Mouse (Mus musculus) spleen, adult 2 months (tissue): ENCODE results near the gene Umad1. TPM values are rescaled to one million over a fixed set of nuclear protein-coding genes. Genes with fewer than 3 reads are reported as not detected.
"Not testable (repeated sequence)": the region's sequence is repeated elsewhere in the genome, so short reads cannot be mapped to it uniquely, and the experiment has no call there.

Source experiments
- DNase-seq, 2 experiments: peaks; one replicate each; pipeline versions ENCODE4 v3.0.0 to v3.0.0-alpha.2; 2012 to 2021; ENCODE audit warnings: low spot score in 2 of 2, low read depth in 1 of 2
- H3K27ac ChIP-seq: fragments of 200-500 bp; 2 replicates; pipeline ENCODE4 v1.5.1; 2012; ENCODE audit warnings: low read length, inconsistent platforms; ENCODE audit not compliant: insufficient read depth
- H3K27me3 ChIP-seq: fragments of 200-500 bp; 2 replicates; pipeline ENCODE4 v1.6.1; 2012; ENCODE audit warnings: mild to moderate bottlenecking, moderate library complexity, low read length, inconsistent platforms; ENCODE audit not compliant: control insufficient read depth, insufficient read depth
- H3K36me3 ChIP-seq: fragments of 200-500 bp; 2 replicates; pipeline ENCODE4 v1.6.1; 2012; ENCODE audit warnings: mild to moderate bottlenecking, low read length, inconsistent platforms; ENCODE audit not compliant: control insufficient read depth, insufficient read depth
- H3K4me1 ChIP-seq: fragments of 200-500 bp; 2 replicates; pipeline ENCODE4 v1.6.1; 2011; ENCODE audit warnings: inconsistent platforms; ENCODE audit not compliant: control insufficient read depth, insufficient read depth, insufficient read length
- H3K4me3 ChIP-seq: fragments of 200-500 bp; 2 replicates; pipeline ENCODE4 v1.5.1; 2011; ENCODE audit warnings: mild to moderate bottlenecking, inconsistent platforms; ENCODE audit not compliant: insufficient read depth, insufficient read length; ENCODE audit errors: extremely low read depth
- CTCF ChIP-seq: fragments of 200-500 bp; IDR thresholded peaks from 2 replicates; pipeline ENCODE4 v1.5.1; 2011; ENCODE audit warnings: mild to moderate bottlenecking, inconsistent platforms; ENCODE audit not compliant: insufficient read depth, insufficient read length, insufficient replicate concordance; ENCODE audit errors: extremely low read depth
- POLR2A ChIP-seq: fragments of 200-500 bp; IDR thresholded peaks from 2 replicates; pipeline ENCODE4 v1.6.1; 2011; ENCODE audit warnings: low read depth, low read length, inconsistent platforms
- WGBS: fragments of 180-500 bp; shearing (Covaris S2); methylation state at CpG from one replicate; pipeline ENCODE4 v1.1.7; 2018; 5-methylcytosine and 5-hydroxymethylcytosine counted together
- polyA plus RNA-seq: library from polyadenylated mRNA; depleted of rRNA; stranded (reverse); fragments of >200 nt; gene quantifications from 2 replicates; pipeline ENCODE4 v1.2.3, GENCODE M21; 2012

Umad1 gene
- polyA plus RNA-seq, 1 experiment, result 6.8 TPM

- no peak overlapping the region for H3K4me3 ChIP-seq
- DNase-seq, result no peak
- no peaks in the 10 kb centered on the region for H3K27me3 ChIP-seq
- H3K36me3 ChIP-seq, result no peaks in the 10 kb centered on the region
- TF ChIP-seq CTCF (no peak), POLR2A (no peak)
- no peak overlapping the region for H3K27ac ChIP-seq
- no peaks in the 10 kb centered on the region for H3K4me1 ChIP-seq
These were observed 57.1 kb downstream of the Umad1 start for GRCm38 (mm10) chr6:8316201-8316600.

- Histone ChIP-seq H3K4me1 (no peaks in the 10 kb centered on the region), H3K27ac (no peak overlapping the region), H3K36me3 (no peaks in the 10 kb centered on the region), H3K27me3 (no peaks in the 10 kb centered on the region), H3K4me3 (no peak overlapping the region)
- TF ChIP-seq POLR2A (no peak), CTCF (no peak)
- DNase-seq, result no peak
- 97% methylated on average over 2 of the region's 2 CpGs for whole genome bisulfite sequencing
These were observed 60.5 kb downstream of the Umad1 start for GRCm38 (mm10) chr6:8319591-8319990.

- not testable (repeated sequence) for H3K36me3 ChIP-seq, H3K4me1 ChIP-seq, DNase-seq, H3K4me3 ChIP-seq, H3K27ac ChIP-seq, H3K27me3 ChIP-seq
- WGBS, result 94% methylated on average over 3 of the region's 3 CpGs
These were observed 72.4 kb downstream of the Umad1 start for GRCm38 (mm10) chr6:8331496-8331895.

GRCm38 (mm10) chr6:8333380-8333779 is 74.3 kb downstream of the Umad1 start:
- WGBS, result 95% methylated on average over 1 of the region's 1 CpGs
- H3K27me3 ChIP-seq, result no peaks in the 10 kb centered on the region

GRCm38 (mm10) chr6:8336487-8337390 is 77.7 kb downstream of the Umad1 start:
- TF ChIP-seq CTCF, result no peak
- TF ChIP-seq POLR2A, result no peak
- Histone ChIP-seq H3K27ac (no peak overlapping the region), H3K4me3 (peak overlapping the region; percentile 23)

More at GRCm38 (mm10) chr6:8333380-8333779, 74.3 kb downstream of the Umad1 start:
- peaks cover 3% of the 10 kb centered on the region; the same call in 1 of the 2 replicates for H3K4me1 ChIP-seq
- H3K27ac ChIP-seq, result no peak overlapping the region
- DNase-seq, result no peak
- no peaks in the 10 kb centered on the region for H3K36me3 ChIP-seq
- TF ChIP-seq POLR2A, result no peak
- no peak for TF ChIP-seq CTCF
- H3K4me3 ChIP-seq, result no peak overlapping the region

GRCm38 (mm10) chr6:8339453-8339852 is 80.4 kb downstream of the Umad1 start:
- Histone ChIP-seq H3K4me1 (peaks cover 3% of the 10 kb centered on the region), H3K4me3 (0 out of 2 replicates have a peak overlapping the region, but pooled peaks have one; percentile 8), H3K27ac (peak overlapping the region; percentile 35; the same call in 1 of the 2 replicates), H3K27me3 (no peaks in the 10 kb centered on the region), H3K36me3 (no peaks in the 10 kb centered on the region)
- peak in 1 of 2 experiments; percentile 26 for DNase-seq
- 19% methylated on average over 6 of the region's 6 CpGs for WGBS
- no peak for TF ChIP-seq POLR2A
- TF ChIP-seq CTCF, result no peak

More at GRCm38 (mm10) chr6:8336487-8337390, 77.7 kb downstream of the Umad1 start:
- H3K27me3 ChIP-seq, result no peaks in the 10 kb centered on the region
- H3K4me1 ChIP-seq, result peaks cover 3% of the 10 kb centered on the region
- no peak for DNase-seq
- WGBS, result 83% methylated on average over 9 of the region's 9 CpGs
- no peaks in the 10 kb centered on the region for H3K36me3 ChIP-seq

- 88% methylated on average over 4 of the region's 4 CpGs for WGBS
- Histone ChIP-seq H3K27ac (no peak overlapping the region), H3K27me3 (no peaks in the 10 kb centered on the region), H3K4me3 (no peak overlapping the region), H3K36me3 (no peaks in the 10 kb centered on the region), H3K4me1 (no peaks in the 10 kb centered on the region; the same call in 1 of the 2 replicates)
- no peak for TF ChIP-seq CTCF
- no peak for TF ChIP-seq POLR2A
- DNase-seq, result no peak
These were observed 84.2 kb downstream of the Umad1 start for GRCm38 (mm10) chr6:8343271-8343670.
